Comparison of ENCODE assay signal across 24 mouse cellular contexts in the genomic region with DNA sequence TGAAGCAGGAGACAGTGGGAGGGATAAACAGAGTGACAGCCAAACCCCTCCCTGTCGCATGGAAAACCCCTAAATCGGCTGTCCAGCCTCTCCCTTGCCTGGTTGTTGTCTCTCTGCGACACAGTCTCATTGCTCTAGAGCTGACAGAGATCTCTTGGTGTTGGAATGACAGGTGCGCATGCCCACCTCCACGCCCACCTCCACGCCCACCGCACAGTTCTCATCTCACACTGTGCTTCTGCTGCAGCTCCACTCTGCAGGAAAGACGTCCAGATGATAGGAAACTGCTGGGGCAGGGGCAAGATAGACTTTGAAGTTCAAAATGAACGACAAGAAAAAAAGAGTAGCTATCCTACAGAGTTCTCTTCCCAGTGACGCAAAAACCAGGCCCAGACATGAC. TPM values are rescaled to one million over a fixed set of nuclear protein-coding genes. Genes with fewer than 3 reads are reported as not detected.
DNase-seq lines count a peak whose midpoint lies in the region; TF ChIP-seq lines count a peak whose summit lies in the region.
"Had no signal": no experiment of that assay in that cellular context is flagged by ENCODE, and none has a peak within 500 bp of the region (broad histone marks: within the 10 kb centered on the region; RNA-seq: fewer than 3 reads in every experiment).

No protein-coding gene starts in this region.

- 63% methylated on average over 10 of the region's 10 CpGs for WGBS in cerebellum, adult 2 months
- WGBS in spleen, adult 2 months, result 37% methylated on average over 10 of the region's 10 CpGs
- 62% methylated on average over 10 of the region's 10 CpGs for WGBS in bone marrow, adult 2 months

- H3K4me3 ChIP-seq in cerebellum, adult 2 months (replicated peaks; ENCODE audit: insufficient read depth, low read depth, low read length), result no peak overlapping the region
- no peak overlapping the region for H3K4me3 ChIP-seq in spleen, adult 2 months (ENCODE audit: extremely low read depth, insufficient read depth, insufficient read length)
- no peak overlapping the region for H3K4me3 ChIP-seq in bone marrow, adult 2 months (replicated peaks; ENCODE audit: control insufficient read depth, low read depth, low read length)
- H3K4me3 ChIP-seq: forebrain, embryonic 10.5 days; heart, adult 2 months; heart, embryonic 13.5 days; hindbrain, embryonic 13.5 days; left cerebral cortex, adult 2 months; lung, embryonic 15.5 days; megakaryocyte, embryonic 14.5 days; midbrain, embryonic 15.5 days had no signal

- no peak for TF ChIP-seq POLR2A in cerebellum, adult 2 months (IDR thresholded peaks at IDR 0.05; ENCODE audit: borderline replicate concordance, insufficient read depth, low read length)
- TF ChIP-seq POLR2A in spleen, adult 2 months (IDR thresholded peaks at IDR 0.05; ENCODE audit: low read depth, low read length), result no peak
- no peak for TF ChIP-seq POLR2A in bone marrow, adult 2 months (IDR thresholded peaks at IDR 0.05; ENCODE audit: borderline replicate concordance, control insufficient read depth, low read depth, low read length)

- H3K4me1 ChIP-seq in cerebellum, adult 2 months (ENCODE audit: control insufficient read depth, insufficient read depth, low read length), result peaks cover 56% of the 10 kb centered on the region
- peaks cover 53% of the 10 kb centered on the region; the same call in 1 of the 2 replicates for H3K4me1 ChIP-seq in spleen, adult 2 months (ENCODE audit: control insufficient read depth, insufficient read depth, insufficient read length)
- H3K4me1 ChIP-seq in bone marrow, adult 2 months (ENCODE audit: control insufficient read depth, insufficient read depth, low read length), result peaks cover 9% of the 10 kb centered on the region
- H3K4me1 ChIP-seq: lung, embryonic 15.5 days had no signal

- H3K36me3 ChIP-seq in spleen, adult 2 months (ENCODE audit: control insufficient read depth, insufficient read depth, low read length), result 0 out of 2 replicates have a peak, but pooled peaks cover 1% of the 10 kb centered on the region
- H3K36me3 ChIP-seq: heart, embryonic 13.5 days; hindbrain, embryonic 13.5 days; lung, embryonic 15.5 days; midbrain, embryonic 15.5 days had no signal

- no peak for TF ChIP-seq CTCF in cerebellum, adult 2 months (IDR thresholded peaks at IDR 0.05; ENCODE audit: borderline replicate concordance, insufficient read depth, low read depth, low read length)
- no peak for TF ChIP-seq CTCF in spleen, adult 2 months (IDR thresholded peaks at IDR 0.05; ENCODE audit: extremely low read depth, insufficient read depth, insufficient read length, insufficient replicate concordance)
- no peak for TF ChIP-seq CTCF in bone marrow, adult 2 months (IDR thresholded peaks at IDR 0.05; ENCODE audit: control insufficient read depth, insufficient read depth, low read length)

- H3K27me3 ChIP-seq in cerebellum, adult 2 months (ENCODE audit: control insufficient read depth, insufficient read depth, low read length), result no peaks in the 10 kb centered on the region
- H3K27me3 ChIP-seq in spleen, adult 2 months (ENCODE audit: control insufficient read depth, insufficient read depth, low read length), result no peaks in the 10 kb centered on the region
- H3K27me3 ChIP-seq: hindbrain, embryonic 13.5 days; lung, embryonic 15.5 days; megakaryocyte, embryonic 14.5 days; midbrain, embryonic 15.5 days had no signal

- no peak for DNase-seq in cerebellum, adult 2 months
- no peak for DNase-seq in cerebellum, adult 11 months
- no peak for DNase-seq in spleen, adult 2 months (ENCODE audit: low read depth in 1 of 2, low spot score in 2 of 2)
- no peak for DNase-seq in spleen, postnatal 14 days (ENCODE audit: low spot score in 2 of 2)
- peak; percentile 53 for DNase-seq in thymus, postnatal 4 days
- DNase-seq in urinary bladder, postnatal 36 days (ENCODE audit: low spot score in 2 of 2), result no peak
- DNase-seq: adrenal gland, postnatal 10 days; cerebellum, postnatal 10 days; forebrain, postnatal 0 days; gastrocnemius, postnatal 36 days; heart, adult 2 months; kidney, adult 18-20 months; kidney, postnatal 4 days; layer of hippocampus, adult 9-11 months; lung, postnatal 36 days had no signal

- 0 out of 2 replicates have a peak overlapping the region, but pooled peaks have one; percentile 4 for H3K27ac ChIP-seq in cerebellum, adult 2 months (ENCODE audit: insufficient read depth, low read length)
- peak overlapping the region; percentile 76 for H3K27ac ChIP-seq in spleen, adult 2 months (ENCODE audit: insufficient read depth, low read length)
- peak overlapping the region; percentile 73 for H3K27ac ChIP-seq in bone marrow, adult 2 months (ENCODE audit: control insufficient read depth, insufficient read depth, low read depth, low read length, poor library complexity)
- H3K27ac ChIP-seq: forebrain, embryonic 10.5 days; heart, adult 2 months; heart, embryonic 13.5 days; hindbrain, embryonic 13.5 days; liver, embryonic 14.5 days; lung, embryonic 15.5 days; midbrain, embryonic 15.5 days had no signal

RNA-seq across cellular contexts. Expression of a gene that starts 8.6 kb away (rescaled TPM):
- polyA plus RNA-seq in cerebellum, adult 2 months (2012; rRNA removed), result 200 and 203 TPM in 2 replicates
- 41.4 and 43.1 TPM in 2 replicates for polyA plus RNA-seq in spleen, adult 2 months (2012; rRNA removed)
- 13.4 and 32.6 TPM in 2 replicates for polyA plus RNA-seq in bone marrow, adult 2 months (2011; ENCODE audit: insufficient read depth, insufficient read length, low replicate concordance, missing spikeins)

Comparison
In these comparisons a context has a peak if more than half of its experiments do, and no peak if none do; other contexts are left out.
1. H3K27ac ChIP-seq: peak in every context shown above with its lines; median percentile 76 in spleen, adult 2 months; 73 in bone marrow, adult 2 months; 4 in cerebellum, adult 2 months.